Mouse (Mus musculus): ENCODE results near the gene Crtc1. TPM values are rescaled to one million over a fixed set of nuclear protein-coding genes. Genes with fewer than 3 reads are reported as not detected.

Crtc1 gene
- 1 to 10 TPM; 7.5 to 9.8 (median 7.6) TPM for total RNA-seq (2022)

DNA sequence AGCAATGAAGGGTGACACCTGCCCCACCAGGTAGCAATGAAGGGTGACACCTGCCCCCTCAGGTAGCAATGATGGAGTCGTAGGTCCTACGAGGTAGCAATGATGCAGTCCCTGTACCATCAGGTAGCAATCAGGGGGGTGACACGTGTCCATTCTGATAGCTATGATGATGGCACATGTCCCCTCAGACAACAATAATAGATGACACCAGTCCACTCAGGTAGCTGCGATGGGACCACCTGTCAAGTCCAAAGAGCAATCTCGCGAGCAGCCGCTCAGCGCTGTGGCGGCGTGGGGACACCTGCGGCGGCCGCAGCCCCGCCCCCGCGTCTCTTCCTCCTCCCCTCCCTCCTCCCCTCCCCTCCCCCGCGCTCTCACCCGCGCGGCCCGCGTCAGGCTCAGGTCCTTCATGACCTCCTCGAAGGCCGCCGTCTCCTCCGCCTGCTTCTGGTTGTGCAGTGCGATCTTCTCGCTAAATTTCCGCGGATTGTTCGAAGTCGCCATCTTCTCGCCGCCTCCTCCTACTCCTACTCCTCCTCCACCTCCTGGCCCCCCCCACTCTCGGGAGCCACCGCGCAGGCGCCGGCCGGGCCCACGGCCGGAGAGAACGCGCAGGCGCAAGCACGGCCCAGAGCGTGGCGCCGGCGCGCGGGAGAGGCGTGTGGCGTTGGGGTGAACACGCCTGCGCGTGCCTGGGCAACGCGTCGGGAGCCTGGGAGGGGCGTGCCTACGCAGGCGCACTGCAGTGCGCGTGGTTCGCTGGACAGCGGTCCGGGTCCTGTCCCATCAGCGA lies at the start of gene Crtc1:
Gene Crtc1 (minus strand): TSS at position 525 of the 793 bp plus-strand sequence.
- DNase-seq (ENCODE audit: low spot score): peak; percentile 94

DNA sequence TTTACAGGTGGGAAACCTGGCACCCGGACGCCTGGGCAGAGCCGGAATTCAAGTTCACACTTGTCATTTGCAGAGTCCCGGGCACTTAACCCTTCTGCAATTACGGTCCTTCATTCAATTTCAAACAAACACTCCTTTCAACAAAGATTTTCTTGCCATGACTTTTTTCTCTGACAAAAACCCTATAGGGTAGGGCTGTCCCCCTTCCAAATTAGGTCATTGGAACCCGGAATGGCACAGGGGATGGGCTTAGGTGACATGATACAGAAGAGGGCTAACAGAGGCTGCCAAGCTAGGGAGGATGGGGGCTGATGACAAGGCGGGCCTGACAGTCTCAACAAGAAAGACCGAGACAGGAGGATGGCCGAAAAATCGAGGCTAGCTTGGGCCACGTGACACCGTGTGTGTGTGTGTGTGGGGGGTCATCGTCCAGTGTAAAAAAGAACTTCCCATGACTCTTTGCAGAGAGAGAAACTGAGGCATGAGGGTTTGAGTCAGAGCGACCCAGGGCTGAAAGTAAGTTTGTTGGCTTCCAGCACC lies 49.6 kb upstream of the Crtc1 start:
- DNase-seq (ENCODE audit: low spot score): no peak

DNA sequence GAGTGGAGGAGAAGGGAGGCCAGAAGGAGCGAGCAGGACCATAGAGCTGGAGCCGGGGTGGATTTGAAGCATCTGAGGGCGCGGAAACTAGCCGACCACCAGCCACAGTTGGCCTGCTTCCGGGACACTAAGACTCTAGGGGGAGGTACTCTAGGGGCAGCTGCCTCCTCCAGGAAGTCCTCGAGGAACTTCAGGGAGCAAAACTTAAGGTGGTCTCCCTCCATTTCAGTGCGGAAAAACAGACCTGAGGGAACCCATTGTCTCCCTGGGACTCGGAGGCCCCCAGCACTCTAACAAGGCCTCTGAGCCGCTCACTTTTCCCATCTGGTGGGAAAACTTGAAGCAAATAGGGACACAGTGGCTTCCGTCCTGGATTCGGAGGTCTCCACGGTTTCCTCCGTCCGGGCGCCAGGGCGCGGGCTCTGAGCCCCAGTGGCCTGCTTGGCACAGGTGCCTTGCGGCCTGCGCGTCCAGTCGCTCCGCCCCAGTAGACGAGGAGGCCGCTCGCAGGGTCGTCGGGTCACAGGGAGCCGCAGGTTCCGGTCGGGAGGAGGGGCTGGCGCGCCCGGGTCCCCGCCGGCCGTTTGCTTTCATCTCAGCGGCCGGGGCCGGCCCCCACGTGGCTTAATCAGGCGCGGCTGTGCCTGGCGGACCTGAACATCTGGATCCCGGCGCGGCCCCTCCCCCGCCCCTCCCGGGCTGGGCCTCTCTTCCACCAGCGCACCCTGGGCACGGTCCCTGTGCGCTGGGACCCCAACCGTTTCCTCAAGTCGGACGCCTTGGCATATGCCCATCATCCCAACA lies 48.8 kb upstream of the Crtc1 start:
- DNase-seq (ENCODE audit: low spot score): no peak

DNA sequence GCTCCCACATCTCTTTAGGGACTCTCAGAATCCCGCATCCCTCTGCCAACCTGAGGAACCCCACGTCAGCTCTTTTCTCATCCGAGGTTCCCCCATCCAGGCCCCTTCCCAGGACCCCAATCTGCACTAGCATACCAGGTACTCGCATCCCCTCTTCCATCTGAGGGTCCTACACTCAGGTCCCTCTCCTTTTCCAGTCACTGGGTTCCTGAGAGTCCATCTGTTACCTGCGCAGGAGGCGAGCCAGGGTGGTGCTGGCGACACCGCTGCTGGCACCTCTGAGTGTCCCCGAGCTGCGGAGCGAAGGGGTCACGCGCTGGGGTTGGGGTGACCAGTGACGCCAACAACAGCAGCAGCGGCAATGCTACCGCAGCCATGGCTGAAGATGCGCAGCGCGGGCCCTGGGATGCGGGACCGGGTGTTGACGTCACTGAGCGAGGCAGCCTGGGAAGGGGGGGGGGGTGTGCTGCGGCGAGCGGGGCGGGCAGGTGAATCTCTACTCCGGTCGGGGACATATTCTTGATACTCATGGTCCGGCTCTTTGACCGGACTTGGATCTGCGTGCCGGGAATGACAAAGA lies 47.7 kb upstream of the Crtc1 start, which contains the start of gene Tmem59l:
Gene Tmem59l (minus strand): TSS at position 418 of the 580 bp plus-strand sequence.
- no peak for DNase-seq (ENCODE audit: low spot score)

DNA sequence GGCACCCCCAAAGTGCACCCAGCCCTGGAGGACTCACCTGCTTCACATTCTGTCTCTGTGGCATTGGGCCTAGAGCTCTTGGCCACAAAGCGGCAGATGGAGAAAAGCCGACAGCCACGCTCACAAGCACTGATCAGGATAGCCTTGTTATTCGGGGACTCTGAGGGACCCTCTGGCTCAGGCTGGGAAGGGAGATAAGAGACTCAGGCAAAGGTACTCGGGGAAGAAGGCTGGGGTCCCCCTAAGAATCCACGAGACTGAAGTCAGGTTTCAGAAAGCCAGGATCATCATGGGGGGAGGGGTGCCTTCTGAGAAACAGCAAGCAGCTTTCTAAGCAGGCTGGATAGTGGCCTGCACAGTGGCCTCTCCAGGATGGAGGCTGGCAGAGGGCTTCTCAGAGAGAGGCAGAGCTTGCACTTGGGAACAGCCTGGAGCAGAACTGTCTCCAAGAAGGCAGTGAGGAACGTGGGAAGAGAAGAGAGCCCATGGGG lies 46.9 kb upstream of the Crtc1 start:
- no peak for DNase-seq (ENCODE audit: low spot score)

DNA sequence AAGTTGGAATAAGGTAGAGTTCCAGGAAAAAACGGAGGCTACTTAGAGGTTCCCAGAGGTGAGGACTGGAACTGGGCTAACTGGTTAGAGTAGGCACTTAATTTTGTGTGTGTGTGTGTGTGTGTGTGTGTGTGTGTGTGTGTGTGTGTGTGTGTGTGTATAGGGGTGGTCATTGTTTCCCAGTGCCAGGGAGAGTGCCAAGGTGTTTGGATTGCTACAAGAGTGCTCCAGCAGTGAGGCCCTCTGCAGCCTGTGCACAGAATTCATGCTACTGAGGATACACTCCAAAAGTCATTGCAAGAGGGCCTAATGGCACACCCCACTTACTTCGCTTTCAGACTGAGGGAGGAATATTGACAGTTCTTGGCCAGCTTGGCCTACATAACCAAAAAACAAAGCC lies 43.6 kb upstream of the Crtc1 start:
- no peak for DNase-seq (ENCODE audit: low spot score)

DNA sequence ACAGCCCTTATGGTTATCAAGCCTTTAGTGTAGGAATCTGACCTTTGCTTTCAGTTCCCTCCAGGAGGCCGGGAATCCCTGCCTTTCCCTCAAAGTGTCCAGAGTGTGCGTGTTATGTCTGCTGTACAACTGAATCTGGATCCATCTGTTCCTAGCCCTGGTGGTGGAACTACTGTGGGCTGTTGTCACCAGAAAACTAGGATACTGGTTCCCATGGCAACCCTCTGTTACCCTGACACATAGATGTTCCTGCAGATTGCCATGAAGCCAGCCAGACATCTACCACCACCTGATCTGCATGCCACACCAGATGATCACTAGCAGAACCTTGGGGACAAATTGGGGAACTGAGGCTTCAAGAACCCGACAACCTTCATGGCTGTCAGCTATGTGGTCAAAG lies 42.5 kb upstream of the Crtc1 start:
- DNase-seq (ENCODE audit: low spot score): no peak

DNA sequence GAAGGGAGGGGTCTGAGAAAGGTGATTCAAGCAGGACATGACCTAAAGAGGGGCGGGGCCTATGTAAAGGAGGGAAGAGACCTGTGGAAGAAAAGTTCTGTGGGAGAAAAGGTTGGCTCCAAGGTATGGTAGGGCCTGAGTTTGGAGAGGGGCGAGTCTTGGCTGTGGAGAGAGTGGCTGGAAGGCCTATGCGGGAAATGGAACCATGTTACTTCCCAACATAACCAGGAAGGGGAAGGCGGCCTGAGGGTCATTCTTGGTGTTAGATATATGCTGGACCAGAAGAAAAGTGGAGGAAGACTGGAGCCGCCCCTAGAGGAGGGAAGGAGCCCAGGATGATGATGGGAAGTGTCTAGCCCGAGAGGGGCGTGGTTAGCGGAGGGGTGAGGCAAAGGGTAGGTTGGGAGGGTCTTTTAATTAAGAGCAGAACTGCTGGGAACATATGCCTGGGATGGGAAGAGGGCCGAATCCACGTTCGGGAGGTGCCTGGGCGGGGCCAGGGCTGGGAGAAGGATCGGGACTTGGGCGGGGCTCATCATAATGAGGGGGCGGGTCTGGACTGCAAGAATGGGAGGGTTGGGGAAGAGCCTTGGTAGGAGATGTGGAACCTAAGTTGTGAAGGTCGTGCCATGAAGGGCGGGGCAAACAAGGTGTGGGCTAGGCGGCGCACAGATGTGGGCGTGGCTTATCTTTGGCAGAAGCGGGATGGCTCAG lies 38.0 kb upstream of the Crtc1 start:
- no peak for DNase-seq (ENCODE audit: low spot score)

DNA sequence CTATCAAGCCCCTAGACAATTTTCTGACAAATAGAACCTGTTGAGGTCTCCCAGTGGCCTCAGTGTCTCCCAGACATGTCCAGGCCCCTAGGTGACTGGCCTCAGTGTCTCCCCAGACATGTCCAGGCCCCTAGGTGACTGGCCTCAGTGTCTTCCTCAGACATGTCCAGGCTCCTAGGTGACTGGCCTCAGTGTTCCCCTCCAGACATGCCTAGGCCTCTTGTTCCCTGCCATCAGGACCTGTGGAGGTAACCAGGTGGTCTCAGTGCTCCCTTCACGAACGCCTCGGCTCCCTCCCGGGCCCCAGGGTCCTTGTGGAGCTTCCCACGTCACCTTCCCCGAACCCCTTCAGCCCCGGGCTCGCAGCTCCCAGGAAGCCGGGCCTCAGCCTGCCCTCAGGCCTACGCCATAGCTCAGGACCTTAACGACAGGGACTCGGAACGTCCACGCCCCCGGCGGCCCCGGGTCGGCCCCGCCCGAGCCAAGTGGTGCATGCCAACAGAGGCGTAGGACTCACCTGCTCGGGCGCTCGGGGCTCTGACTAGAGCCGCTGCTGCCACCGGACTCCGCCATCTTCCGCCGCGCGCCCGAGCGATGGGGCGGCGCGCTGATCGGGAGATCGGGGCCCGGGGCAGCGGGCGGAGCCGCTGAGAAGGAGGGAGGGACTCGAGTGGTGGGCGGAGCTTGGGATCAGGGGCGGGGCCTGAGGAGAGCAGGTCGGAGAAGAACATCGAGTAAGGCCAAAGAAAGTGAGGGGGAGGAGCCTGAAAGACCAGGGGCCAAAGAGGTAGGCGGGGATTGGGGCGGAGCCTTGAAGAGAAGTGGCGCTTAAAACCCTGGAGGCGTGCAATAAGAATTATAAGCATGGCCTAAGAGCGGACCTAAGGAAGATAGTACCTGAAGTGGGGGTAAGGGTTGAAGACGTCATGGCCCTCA lies 37.2 kb upstream of the Crtc1 start, which contains the start of gene Klhl26:
Gene Klhl26 (minus strand): TSS at position 636 of the 936 bp plus-strand sequence.
- peak; percentile 94 for DNase-seq (ENCODE audit: low spot score)

DNA sequence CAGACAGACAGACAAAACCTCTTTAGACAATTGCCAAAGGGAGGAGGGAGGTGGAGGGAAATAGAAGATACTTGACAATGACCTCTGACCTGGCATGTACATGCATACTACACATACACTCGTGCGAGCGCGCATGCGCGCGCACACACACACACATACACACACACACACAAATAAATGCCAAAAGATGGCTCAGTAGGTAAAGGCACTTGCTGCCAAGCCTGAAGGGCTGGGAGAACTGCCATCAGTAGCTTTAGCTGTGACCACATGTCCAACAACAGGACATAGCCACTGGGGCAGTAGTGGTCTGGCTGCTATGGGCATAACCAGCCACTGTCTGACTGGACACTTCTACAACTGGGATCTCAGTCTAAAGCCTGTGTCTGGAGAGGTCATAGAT lies 32.5 kb upstream of the Crtc1 start:
- no peak for DNase-seq (ENCODE audit: low spot score)

DNA sequence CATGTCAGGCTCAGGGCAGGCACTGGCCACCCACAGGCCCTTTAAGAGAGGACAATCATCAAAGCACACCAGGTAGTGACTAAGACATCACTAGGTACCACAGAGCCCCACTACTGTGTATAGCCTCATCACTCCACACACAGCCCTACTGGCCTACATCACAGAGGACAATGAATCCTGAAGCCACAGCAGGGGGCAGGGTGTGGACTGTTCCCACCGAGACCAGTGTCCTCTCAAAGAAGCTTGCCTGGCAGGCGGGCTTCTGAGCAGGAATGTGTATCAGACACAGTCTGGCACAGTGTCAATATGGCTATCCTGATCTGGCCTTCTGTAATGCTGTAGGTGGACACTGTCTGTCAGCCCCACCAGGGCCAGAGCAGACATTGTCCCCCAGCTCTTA lies 30.6 kb upstream of the Crtc1 start:
- DNase-seq (ENCODE audit: low spot score): no peak

DNA sequence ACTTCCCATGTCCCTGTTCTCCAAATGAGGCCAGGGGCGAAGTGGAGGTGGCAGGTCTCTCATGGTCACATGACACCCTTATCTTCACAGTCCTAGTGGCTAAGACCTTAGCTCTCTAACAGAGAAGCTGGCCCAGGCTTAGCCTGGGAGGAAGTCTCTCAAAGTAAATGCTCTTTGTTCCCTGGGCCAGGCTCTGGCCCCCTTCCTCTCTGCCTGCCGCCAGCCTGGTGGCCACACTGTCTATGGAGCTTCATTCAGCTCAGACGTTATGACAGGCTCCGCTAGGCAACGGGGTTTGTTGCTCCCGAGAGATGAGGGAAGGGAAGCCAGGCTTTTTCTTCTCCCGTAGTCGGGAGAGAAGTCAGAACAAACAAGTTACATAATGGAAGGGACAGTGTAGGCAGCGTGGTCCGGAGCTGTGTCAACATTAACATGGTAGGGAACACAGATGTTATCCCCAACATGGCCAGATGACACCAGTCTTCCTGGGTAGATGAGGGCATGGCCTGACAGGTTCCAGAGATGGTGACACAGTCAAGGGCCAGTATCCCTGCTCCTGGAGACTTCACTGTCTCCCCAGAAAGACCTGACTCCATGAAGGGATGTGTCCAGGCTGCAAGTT lies 30.0 kb upstream of the Crtc1 start:
- DNase-seq (ENCODE audit: low spot score): no peak

DNA sequence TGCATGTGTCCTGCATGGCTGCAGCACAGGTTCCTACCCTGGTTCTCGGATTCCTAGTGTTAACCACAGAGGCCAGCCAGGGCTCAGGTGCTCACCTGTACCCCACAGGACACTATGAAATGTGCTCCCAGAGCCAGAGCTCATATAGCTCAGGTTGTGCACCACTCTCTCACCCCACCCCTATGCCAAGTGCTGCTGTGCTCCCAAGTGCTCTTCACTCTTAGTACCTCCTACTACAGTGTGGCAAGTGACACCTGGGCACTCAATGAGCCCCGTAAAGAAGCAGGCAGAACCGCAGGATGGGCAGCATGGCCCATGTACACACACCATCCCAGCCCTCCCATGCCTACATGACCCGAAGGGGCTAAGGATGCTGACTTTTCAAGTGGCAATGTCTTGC lies 29.4 kb upstream of the Crtc1 start:
- DNase-seq (ENCODE audit: low spot score): no peak

DNA sequence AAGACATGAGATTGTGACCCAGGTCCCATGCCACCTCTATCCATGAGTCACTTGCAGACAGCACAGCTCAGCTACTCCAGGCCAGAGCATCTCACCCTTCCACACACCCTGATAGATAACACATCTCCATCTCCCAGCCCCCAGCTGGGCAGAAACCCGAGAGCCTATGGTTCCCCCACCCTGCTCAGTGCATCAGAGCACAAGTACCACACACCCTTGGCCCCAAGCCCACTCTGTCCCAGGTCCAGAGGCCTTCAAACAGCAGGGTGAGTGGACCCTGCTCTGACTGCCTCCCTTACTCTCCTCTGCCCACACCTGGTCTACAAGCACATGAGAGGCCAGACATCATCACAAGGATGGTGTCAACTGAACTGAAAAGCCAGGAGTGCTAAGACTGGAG lies 28.5 kb upstream of the Crtc1 start:
- no peak for DNase-seq (ENCODE audit: low spot score)

DNA sequence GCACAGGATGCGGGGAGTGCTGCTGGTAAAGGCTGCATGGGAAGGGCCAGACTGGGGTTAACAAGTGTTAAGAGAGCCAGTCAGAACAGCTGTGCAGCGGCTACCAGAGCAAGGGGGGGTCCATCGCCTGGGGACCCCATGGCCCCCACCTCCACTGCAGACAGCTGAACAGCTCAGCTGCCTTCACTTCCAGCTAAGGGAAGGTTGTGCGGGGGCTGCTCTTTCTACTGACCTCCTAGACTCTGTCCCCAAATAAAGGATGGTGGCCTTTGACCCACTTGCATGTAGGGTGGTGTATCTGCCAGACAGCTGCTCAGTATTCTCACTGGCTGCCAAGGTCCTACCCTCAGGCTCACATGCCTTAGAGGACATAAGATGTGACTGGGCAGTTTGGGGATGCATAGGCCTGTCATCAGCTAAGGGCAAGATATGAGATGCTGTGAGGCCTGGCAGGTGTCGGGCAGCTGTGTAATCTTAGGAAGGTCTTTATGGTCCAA lies 27.9 kb upstream of the Crtc1 start:
- peak; percentile 51 for DNase-seq (ENCODE audit: low spot score)

DNA sequence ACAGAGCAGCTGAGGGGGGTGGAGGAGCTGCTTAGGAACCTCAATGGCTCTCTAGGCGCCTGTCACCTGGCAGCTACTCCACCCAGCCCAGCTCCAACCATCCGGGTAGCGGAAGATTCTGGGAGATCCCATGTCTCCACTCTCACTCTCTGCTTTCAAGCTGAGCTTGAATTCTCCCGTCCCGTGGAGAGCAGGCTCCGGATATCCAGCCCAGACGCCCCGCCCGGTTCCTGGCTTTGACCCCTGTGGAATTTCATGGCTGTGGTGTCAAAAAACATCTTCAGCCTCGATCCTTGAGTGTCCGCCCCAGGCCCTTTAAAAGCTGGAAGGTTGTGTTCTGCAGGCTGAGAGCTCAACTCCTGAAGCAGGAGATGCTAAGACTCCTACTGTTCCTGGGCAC lies 27.4 kb upstream of the Crtc1 start:
- DNase-seq (ENCODE audit: low spot score): peak; percentile 78

DNA sequence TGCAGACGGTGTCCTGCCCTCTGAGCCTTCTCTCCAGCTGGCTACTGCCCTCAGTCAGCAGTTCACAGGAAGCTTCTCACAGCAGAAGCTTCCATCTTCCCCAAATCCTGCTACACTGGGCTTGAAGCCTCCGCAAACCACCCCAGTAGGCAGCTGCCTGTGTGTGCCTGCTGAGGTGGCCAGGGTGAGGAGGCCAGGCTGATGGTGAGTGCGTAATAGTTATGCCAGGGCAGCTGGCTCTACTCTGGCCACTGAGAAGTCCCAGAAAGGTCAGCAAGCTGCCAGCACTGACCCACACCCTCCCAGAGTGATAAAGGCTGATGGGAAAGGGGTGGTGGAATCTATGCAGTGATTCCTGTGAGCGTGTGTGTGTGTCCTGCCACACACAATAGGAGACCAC lies 26.9 kb upstream of the Crtc1 start:
- DNase-seq (ENCODE audit: low spot score): no peak

DNA sequence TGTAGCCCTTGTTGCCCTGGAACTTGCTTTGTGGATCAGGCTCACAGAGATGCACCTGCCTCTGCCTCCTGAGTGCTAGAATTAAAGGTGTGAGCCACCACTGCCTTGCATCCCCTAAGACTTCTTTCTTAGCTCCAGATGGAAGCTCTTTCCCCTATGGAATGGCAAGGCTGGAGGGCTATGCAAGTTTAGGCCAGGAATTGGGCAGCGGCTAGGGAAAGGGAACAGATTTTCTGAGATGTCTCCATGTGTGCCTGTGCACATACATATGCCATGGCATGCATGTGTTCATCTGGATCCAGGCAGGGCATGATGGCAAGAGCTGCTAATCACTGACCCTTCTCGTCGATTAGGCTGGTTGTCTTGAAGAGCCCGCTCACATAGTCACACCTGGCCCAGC lies 26.3 kb upstream of the Crtc1 start:
- DNase-seq (ENCODE audit: low spot score): no peak

DNA sequence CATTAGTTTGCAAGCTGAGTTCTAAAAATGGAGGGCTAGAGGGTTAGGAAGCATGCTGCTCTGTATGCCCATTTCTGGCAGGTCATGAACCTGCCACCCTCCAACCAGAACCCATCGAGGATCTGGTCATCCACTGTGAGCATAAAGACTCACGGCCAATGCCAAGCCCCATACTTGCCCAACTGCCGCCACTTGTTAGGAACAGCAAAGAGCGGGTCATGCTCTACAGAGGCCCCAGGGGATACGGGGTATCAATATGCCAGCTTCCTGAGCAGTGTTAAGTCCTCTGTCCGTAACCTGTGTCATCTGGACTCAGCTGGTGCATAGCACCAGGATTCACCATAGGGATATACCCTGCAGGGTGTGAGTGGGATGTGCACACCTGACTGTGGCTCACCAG lies 24.8 kb upstream of the Crtc1 start:
- no peak for DNase-seq (ENCODE audit: low spot score)

DNA sequence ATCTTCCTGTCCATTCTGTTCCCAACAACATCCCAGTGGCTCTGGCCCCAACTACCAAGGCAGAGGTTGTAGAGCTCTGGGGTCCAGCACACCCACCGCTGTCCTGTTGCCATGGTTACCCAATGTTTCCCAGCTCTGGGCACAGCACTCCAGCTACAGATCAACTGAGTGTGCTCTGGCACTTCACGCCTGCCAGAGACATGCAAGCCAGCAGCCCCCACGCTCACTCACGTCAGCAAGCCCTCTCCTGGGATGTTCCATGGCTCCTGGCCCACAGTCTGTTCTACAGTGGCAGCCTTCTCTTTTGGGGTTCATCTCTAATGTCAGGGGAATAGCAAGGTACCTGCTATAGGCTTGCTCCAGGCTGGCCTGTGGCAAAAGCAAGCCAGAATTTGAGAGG lies 23.9 kb upstream of the Crtc1 start:
- DNase-seq (ENCODE audit: low spot score): no peak
